Mouse (Mus musculus) neural tube, embryonic 12.5 days (tissue): ENCODE results near the gene Pik3r1. TPM values are rescaled to one million over a fixed set of nuclear protein-coding genes. Genes with fewer than 3 reads are reported as not detected.

Experiments used
- ATAC-seq: fragments of 200-750 bp; cut with Nextera tagmentation; 2 replicates; pipeline ENCODE4 v1.8.0; 2017; ENCODE audit warnings: low read depth, mild to moderate bottlenecking, moderate TSS enrichment, moderate library complexity; ENCODE audit not compliant: low FRiP score
- H3K27ac ChIP-seq: fragments of 300-500 bp; sonication (generic); 2 replicates; pipeline ENCODE4 v1.5.1; 2016
- H3K27me3 ChIP-seq: fragments of 300-500 bp; sonication (generic); replicated peaks from 2 replicates; pipeline ENCODE4 v1.6.1; 2016; ENCODE audit warnings: mild to moderate bottlenecking
- H3K36me3 ChIP-seq: fragments of 300-500 bp; sonication (generic); 2 replicates; pipeline ENCODE4 v1.6.1; 2016; ENCODE audit warnings: mild to moderate bottlenecking
- H3K4me1 ChIP-seq: fragments of 300-500 bp; sonication (generic); 2 replicates; pipeline ENCODE4 v1.6.1; 2016
- H3K4me2 ChIP-seq: fragments of 300-500 bp; sonication (generic); replicated peaks from 2 replicates; pipeline ENCODE4 v1.6.1; 2016; ENCODE audit warnings: mild to moderate bottlenecking
- H3K4me3 ChIP-seq: fragments of 300-500 bp; sonication (generic); 2 replicates; pipeline ENCODE4 v1.5.1; 2016
- H3K9ac ChIP-seq: fragments of 300-500 bp; sonication (generic); 2 replicates; pipeline ENCODE4 v1.6.1; 2016; ENCODE audit warnings: mild to moderate bottlenecking
- H3K9me3 ChIP-seq: fragments of 300-500 bp; sonication (generic); 2 replicates; pipeline ENCODE4 v1.6.1; 2016; ENCODE audit warnings: mild to moderate bottlenecking
- WGBS: fragments of 180-500 bp; shearing (Covaris S2); methylation state at CpG from one replicate; pipeline ENCODE4 v1.1.7; 2016; 5-methylcytosine and 5-hydroxymethylcytosine counted together
- polyA plus RNA-seq: library from polyadenylated mRNA; unstranded; fragments of >200 nt; fragmentation: Nextera tagmentation; extraction: Ambion mirVana; gene quantifications from 2 replicates; pipeline ENCODE4 v1.2.1, GENCODE M21; 2016

Pik3r1 gene
- polyA plus RNA-seq, 1 experiment from 2014 or later, result 36.9 TPM

GRCm38 (mm10) chr13:101744053-101744452 lies 24.0 kb downstream of the Pik3r1 start:
- H3K4me1 ChIP-seq, result no peaks in the 10 kb centered on the region
- H3K9me3 ChIP-seq, result no peaks in the 10 kb centered on the region
- H3K4me2 ChIP-seq, result no peak overlapping the region
- ATAC-seq, result no peak
- no peak overlapping the region for H3K27ac ChIP-seq
- no peaks in the 10 kb centered on the region for H3K36me3 ChIP-seq
- H3K27me3 ChIP-seq, result no peaks in the 10 kb centered on the region
- WGBS, result 85% methylated on average over 2 of the region's 2 CpGs
- H3K4me3 ChIP-seq, result no peak overlapping the region
- no peak overlapping the region for H3K9ac ChIP-seq

- ATAC-seq, result no peak
- no peaks in the 10 kb centered on the region for H3K4me1 ChIP-seq
- WGBS, result 82% methylated on average over 8 of the region's 8 CpGs
These were observed 24.8 kb downstream of the Pik3r1 start for GRCm38 (mm10) chr13:101743247-101743646.

DNA sequence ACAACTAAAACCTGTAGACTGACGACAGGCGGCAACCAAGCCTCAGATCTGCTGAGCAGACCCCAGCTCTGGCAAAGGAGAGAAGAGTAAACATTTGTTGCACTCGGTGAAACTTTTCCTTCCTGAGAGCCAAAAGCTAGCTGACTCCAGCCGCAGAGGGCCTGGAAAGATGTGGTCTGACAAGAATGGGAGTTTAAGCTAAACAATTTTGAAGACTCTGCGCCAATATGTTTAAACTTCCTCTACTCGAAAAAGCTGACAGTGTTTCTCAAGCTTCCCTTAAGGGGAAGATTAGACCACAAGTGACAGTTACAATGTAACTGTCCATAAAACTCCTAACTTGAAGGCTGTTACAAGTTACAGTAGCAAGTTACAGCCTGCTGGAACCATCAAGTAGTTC lies 25.4 kb downstream of the Pik3r1 start:
- no peak for ATAC-seq
- WGBS, result 77% methylated on average over 6 of the region's 6 CpGs
- Histone ChIP-seq H3K9ac (no peak overlapping the region), H3K27me3 (no peaks in the 10 kb centered on the region), H3K4me1 (no peaks in the 10 kb centered on the region), H3K36me3 (no peaks in the 10 kb centered on the region), H3K9me3 (no peaks in the 10 kb centered on the region), H3K4me2 (no peak overlapping the region), H3K4me3 (no peak overlapping the region), H3K27ac (no peak overlapping the region)

More at GRCm38 (mm10) chr13:101743247-101743646, 24.8 kb downstream of the Pik3r1 start:
- no peak overlapping the region for H3K4me3 ChIP-seq
- H3K27ac ChIP-seq, result no peak overlapping the region
- no peak overlapping the region for H3K4me2 ChIP-seq
- H3K9me3 ChIP-seq, result no peaks in the 10 kb centered on the region
- H3K9ac ChIP-seq, result no peak overlapping the region
- no peaks in the 10 kb centered on the region for H3K36me3 ChIP-seq
- no peaks in the 10 kb centered on the region for H3K27me3 ChIP-seq

DNA sequence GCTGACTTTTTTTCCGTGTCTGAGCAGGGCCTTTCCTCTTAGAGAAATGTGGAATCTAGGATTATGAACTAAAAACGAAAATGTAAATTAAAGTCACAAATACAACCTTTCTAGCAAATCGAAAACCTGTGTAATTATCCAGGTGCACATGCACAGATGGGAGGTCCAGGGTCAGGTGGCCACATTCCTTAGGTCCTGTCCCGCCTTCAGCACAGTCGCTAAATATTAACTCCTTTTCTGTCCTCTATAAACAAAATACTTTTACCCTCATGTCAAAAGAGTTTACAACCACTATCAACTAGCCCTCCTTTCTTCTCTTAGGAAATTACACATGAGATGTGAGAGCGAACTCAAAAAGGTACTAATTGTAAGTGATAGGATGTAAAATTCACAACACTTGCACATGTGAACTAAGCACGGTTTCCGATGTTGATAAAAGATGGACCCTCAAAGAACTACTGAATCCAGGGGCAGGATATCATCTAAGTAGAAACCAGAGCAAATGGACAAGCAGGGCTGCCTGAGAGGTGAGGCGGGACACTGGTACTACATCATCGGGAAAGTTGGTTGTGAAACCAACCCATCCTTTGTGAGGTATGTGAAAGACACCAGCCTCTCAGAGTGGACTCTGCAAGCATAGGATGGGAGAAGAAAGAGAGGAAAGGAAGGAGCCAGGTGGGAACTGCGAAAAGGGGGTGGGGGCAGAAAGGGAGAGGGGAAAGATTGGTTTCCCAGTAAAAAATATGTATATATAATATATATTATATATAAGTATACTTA lies 26.3 kb downstream of the Pik3r1 start:
- Histone ChIP-seq H3K4me3 (no peak overlapping the region), H3K27me3 (no peaks in the 10 kb centered on the region), H3K9me3 (no peaks in the 10 kb centered on the region), H3K9ac (no peak overlapping the region), H3K4me2 (no peak overlapping the region), H3K27ac (no peak overlapping the region), H3K4me1 (no peaks in the 10 kb centered on the region), H3K36me3 (no peaks in the 10 kb centered on the region)
- no peak for ATAC-seq
- WGBS, result 91% methylated on average over 11 of the region's 11 CpGs

DNA sequence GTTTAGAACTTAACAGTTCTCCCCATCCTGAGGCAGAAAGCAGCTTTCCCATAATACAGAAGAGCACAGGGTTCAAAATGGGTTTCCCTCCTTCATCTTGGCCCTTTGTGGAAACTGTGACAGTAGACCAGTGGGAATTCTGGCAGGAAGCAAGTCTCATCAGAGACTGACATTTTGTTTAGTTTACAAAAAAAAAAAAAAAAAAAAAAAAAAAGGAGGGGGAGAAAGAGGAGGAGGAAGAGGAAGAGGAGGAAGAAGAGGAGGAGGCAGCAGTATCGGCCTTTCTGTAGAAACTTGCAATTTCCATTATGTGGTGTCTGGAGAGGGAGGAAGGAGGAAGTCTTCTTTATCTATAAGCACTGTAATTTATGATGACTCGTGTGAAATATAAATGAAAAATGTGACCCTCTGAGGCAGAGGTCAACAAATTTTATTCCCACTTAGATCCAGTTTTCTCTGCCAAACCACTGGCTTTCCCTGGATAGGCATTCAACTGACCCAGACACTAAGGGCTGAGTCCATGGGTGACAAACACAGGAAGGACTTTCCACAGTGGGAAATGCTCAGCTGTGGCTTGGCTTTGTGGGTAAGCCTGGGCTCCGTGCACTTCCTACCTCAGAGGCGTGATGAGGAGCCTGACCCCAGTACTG lies 28.2 kb downstream of the Pik3r1 start:
- Histone ChIP-seq H3K4me3 (no peak overlapping the region), H3K27me3 (no peaks in the 10 kb centered on the region), H3K9me3 (no peaks in the 10 kb centered on the region), H3K4me1 (no peaks in the 10 kb centered on the region), H3K9ac (no peak overlapping the region), H3K27ac (no peak overlapping the region), H3K4me2 (no peak overlapping the region), H3K36me3 (no peaks in the 10 kb centered on the region)
- WGBS, result 82% methylated on average over 4 of the region's 4 CpGs
- no peak for ATAC-seq

- ATAC-seq, result no peak
- Histone ChIP-seq H3K27me3 (no peaks in the 10 kb centered on the region), H3K4me1 (no peaks in the 10 kb centered on the region), H3K27ac (no peak overlapping the region), H3K4me2 (no peak overlapping the region), H3K9ac (no peak overlapping the region), H3K9me3 (no peaks in the 10 kb centered on the region), H3K36me3 (no peaks in the 10 kb centered on the region), H3K4me3 (no peak overlapping the region)
- 83% methylated on average over 6 of the region's 6 CpGs for WGBS
These were observed 29.2 kb downstream of the Pik3r1 start for GRCm38 (mm10) chr13:101738769-101739168.

GRCm38 (mm10) chr13:101736521-101737387 lies 31.3 kb downstream of the Pik3r1 start:
- 84% methylated on average over 16 of the region's 16 CpGs for WGBS
- H3K36me3 ChIP-seq, result no peaks in the 10 kb centered on the region

GRCm38 (mm10) chr13:101735364-101736120 lies 32.5 kb downstream of the Pik3r1 start:
- no peaks in the 10 kb centered on the region for H3K27me3 ChIP-seq
- no peak overlapping the region for H3K27ac ChIP-seq
- 0 out of 2 replicates have a peak, but pooled peaks cover 6% of the 10 kb centered on the region for H3K4me1 ChIP-seq
- H3K4me3 ChIP-seq, result no peak overlapping the region
- H3K36me3 ChIP-seq, result no peaks in the 10 kb centered on the region
- no peak overlapping the region for H3K4me2 ChIP-seq
- no peak overlapping the region for H3K9ac ChIP-seq
- H3K9me3 ChIP-seq, result no peaks in the 10 kb centered on the region
- no peak for ATAC-seq
- 71% methylated on average over 8 of the region's 8 CpGs for WGBS

More at GRCm38 (mm10) chr13:101736521-101737387, 31.3 kb downstream of the Pik3r1 start:
- no peak overlapping the region for H3K4me3 ChIP-seq
- H3K4me1 ChIP-seq, result 0 out of 2 replicates have a peak, but pooled peaks cover 6% of the 10 kb centered on the region
- no peak for ATAC-seq
- no peak overlapping the region for H3K4me2 ChIP-seq
- no peak overlapping the region for H3K9ac ChIP-seq
- no peaks in the 10 kb centered on the region for H3K27me3 ChIP-seq
- no peaks in the 10 kb centered on the region for H3K9me3 ChIP-seq
- no peak overlapping the region for H3K27ac ChIP-seq

DNA sequence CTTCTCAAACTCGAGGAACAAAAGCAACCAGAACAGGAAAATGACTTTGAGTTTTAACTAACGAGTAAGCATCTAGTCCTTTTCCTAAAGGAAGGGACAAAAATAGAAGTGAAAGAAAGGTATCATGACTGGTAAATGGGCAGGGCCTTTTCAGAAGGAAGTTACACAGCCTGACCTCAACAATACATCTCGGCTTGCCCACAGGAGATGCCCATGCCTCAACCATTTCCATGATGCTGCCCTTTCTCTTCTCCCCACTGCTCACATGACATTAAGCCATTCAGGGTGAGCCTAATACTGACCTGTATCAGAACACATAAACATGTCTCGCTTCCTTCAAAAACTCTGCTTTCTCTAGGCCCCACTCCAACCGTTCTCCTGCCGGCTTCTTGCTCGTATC lies 33.8 kb downstream of the Pik3r1 start:
- Histone ChIP-seq H3K27ac (no peak overlapping the region), H3K36me3 (no peaks in the 10 kb centered on the region), H3K4me2 (no peak overlapping the region), H3K9ac (no peak overlapping the region), H3K27me3 (no peaks in the 10 kb centered on the region), H3K4me1 (peaks cover 16% of the 10 kb centered on the region), H3K9me3 (no peaks in the 10 kb centered on the region), H3K4me3 (no peak overlapping the region)
- 94% methylated on average over 7 of the region's 7 CpGs for WGBS
- ATAC-seq, result no peak

GRCm38 (mm10) chr13:101732675-101733074 lies 35.3 kb downstream of the Pik3r1 start:
- no peak overlapping the region for H3K9ac ChIP-seq
- no peaks in the 10 kb centered on the region for H3K27me3 ChIP-seq
- no peak for ATAC-seq
- no peak overlapping the region for H3K4me2 ChIP-seq
- no peaks in the 10 kb centered on the region for H3K9me3 ChIP-seq
- no peak overlapping the region for H3K27ac ChIP-seq
- H3K4me1 ChIP-seq, result peaks cover 18% of the 10 kb centered on the region
- H3K4me3 ChIP-seq, result no peak overlapping the region
- H3K36me3 ChIP-seq, result no peaks in the 10 kb centered on the region
- 83% methylated on average over 10 of the region's 10 CpGs for WGBS

DNA sequence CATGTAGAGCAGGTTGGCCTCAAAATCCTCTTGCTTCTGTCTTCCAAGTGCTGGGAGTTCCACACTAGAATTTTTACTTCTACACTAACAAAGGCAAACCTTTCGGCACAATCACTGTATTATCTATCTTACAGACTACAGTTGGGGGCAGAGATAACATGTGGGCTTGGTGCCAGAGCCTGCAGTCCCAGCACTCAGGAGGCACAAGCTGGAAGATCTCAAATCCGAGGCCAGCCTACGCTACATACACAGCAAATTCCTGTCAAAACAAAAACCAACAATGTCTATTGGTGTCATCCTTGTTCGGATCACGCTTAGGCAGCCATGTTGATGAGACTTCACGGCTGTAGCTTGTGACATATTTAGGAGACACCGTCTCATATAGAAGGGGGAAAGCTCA lies 36.2 kb downstream of the Pik3r1 start:
- Histone ChIP-seq H3K9me3 (no peaks in the 10 kb centered on the region), H3K27me3 (no peaks in the 10 kb centered on the region), H3K4me1 (peaks cover 18% of the 10 kb centered on the region), H3K36me3 (no peaks in the 10 kb centered on the region), H3K4me3 (no peak overlapping the region), H3K4me2 (no peak overlapping the region), H3K9ac (no peak overlapping the region), H3K27ac (no peak overlapping the region)
- WGBS, result 94% methylated on average over 7 of the region's 7 CpGs
- no peak for ATAC-seq
